Mouse (Mus musculus): ENCODE data around the gene Hist1h2ae. TPM values are rescaled to one million over a fixed set of nuclear protein-coding genes. Genes with fewer than 3 reads are reported as not detected.

The Hist1h2ae gene
- under 1 TPM in 1 of 2 experiments, not detected in 1; 0.45 TPM for total RNA-seq (2021)
- long read RNA-seq, experiment 1 = 0 reads
- long read RNA-seq, experiment 2 = 0 reads

DNA sequence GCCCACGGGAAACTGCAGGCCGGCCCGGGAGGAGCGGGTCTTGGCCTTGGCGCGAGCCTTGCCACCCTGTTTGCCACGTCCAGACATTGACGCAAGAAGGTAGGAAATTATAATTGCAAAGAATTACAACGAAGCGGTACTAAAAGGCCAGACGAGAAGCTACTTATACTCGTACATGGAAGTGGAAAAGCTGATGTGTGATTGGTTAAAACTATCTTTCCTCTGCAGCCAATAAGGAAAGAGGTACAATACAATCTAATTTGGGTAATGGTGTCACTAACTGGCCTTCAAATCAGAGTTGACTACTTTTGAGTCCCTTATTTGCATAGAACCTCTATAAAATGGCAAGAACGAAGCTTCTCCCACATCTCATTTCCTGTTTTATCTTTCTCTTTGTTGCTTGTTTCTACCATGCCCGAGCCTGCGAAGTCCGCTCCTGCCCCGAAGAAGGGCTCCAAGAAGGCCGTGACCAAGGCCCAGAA is at the start of gene Hist1h2ae, which contains the start of gene Hist1h2bg:
TSS of gene Hist1h2ae (minus strand) at position 199 of the 482 bp plus-strand sequence.
TSS of gene Hist1h2bg (plus strand) at position 375 of the 482 bp plus-strand sequence.
- peak within 1 kb of the TSS; percentile 70 for H3K4me3 ChIP-seq
- no peak for TF ChIP-seq CTCF (IDR thresholded peaks at IDR 0.05)
- peak; percentile 50 for DNase-seq
- intact Hi-C loops (cut with DNase I) = no loop called here
- H3K27ac ChIP-seq = peak within 1 kb of the TSS; percentile 92

DNA sequence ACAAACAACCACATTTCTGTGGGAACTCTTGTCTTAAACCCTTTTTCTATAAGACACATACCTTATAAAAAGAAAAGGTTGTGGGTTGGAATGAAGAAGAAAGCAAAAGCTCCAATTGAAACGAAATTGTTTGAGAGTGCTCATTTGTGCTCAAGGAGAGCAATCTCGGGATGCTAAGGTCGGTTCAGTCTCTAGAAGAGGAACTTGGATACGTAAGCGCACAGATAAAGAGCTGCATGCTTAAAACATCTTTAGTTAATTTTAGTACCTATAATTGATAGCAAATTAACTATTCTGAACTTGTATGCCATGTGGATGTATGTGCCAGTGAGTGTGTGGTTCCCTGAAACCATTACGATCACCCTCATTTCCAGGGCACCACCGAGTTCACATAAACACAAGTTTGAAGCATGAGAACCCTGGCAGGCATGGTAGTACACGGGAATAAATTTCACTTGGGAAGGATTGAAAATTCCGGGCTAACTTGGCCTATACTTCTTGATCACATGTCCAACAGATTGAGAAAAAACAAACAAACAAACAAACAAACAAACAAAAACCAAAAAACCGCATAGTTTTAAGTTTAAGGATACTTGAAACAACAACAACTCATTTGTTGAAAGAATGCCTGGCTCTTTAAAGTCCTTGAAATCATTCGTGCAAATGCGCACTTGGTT is 49.2 kb upstream of the Hist1h2ae start:
- Histone ChIP-seq H3K27ac (peak overlapping the region; percentile 92), H3K4me3 (peak overlapping the region; percentile 89)
- intact Hi-C loops (cut with DNase I) = loop anchor here (5.0 kb wide), 5 partner anchors 38 to 1578 kb away; partner anchors contain the start of genes Hist1h1a, Hist1h1t, Hist1h2ac and Hist1h2ag
- DNase-seq = no peak
- no peak for TF ChIP-seq CTCF (IDR thresholded peaks at IDR 0.05)

DNA sequence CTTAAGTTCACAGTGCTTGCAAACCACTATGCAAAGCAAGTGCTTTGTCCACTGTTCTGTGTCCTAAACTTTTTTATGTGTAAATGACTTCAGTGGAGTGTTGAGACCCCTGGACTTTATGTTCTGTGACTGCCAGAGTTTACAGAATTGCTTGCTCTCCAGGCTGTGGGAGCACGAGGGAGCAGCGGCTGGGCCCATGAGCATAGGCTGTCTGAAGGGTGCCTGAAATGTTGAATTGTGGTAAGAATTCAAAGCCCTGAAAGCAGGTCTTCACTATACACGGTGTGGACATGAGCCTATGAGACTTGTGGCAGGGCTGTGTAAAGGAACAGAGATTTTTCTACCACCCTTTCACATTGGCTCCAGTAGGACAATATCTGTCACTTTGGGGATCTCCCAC is 40.6 kb upstream of the Hist1h2ae start:
- Histone ChIP-seq H3K27ac (no peak overlapping the region), H3K4me3 (no peak overlapping the region)
- no peak for TF ChIP-seq CTCF (IDR thresholded peaks at IDR 0.05)
- intact Hi-C loops (cut with DNase I) = no loop called here
- no peak for DNase-seq

DNA sequence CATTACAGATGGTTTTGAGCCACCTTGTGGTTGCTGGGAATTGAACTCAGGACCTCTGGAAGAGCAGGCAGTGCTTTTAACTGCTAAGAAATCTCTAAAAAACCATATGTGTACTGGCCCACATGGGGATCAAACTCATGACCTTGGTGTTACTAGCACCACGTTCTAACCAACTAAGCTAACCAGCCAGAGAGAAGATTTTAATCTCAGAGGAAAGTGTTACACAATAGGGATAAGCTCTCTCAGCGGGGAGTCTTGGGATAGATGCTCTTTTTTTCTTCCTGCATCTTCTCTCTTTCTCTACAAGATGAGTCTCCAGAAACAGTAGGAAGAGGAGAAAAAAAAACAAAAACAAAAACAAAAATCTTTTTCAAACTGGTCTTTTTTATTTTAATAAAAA is 39.4 kb upstream of the Hist1h2ae start:
- intact Hi-C loops (cut with DNase I) = no loop called here
- Histone ChIP-seq H3K27ac (no peak overlapping the region), H3K4me3 (no peak overlapping the region)
- no peak for TF ChIP-seq CTCF (IDR thresholded peaks at IDR 0.05)
- no peak for DNase-seq

DNA sequence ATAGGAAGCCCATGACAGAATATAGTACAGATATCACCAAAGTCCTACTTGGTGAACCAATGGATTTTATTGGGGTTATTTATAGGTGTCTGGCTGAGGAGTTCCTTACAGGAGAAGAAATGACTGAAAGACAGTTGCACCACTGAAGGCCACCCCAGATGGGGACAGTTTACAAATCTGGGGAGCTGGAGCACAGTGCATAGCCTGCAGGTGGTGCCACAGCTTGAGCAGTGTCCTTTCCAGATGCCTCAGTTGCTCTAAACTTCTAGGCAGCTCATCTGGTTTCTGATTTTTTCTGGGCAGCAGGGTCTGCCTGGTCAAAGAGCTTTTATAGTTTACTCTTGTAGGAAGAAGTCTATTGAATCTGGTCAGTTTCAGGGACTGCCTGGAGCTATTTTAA is 38.8 kb upstream of the Hist1h2ae start:
- no peak for TF ChIP-seq CTCF (IDR thresholded peaks at IDR 0.05)
- H3K27ac ChIP-seq = no peak overlapping the region
- DNase-seq = no peak
- intact Hi-C loops (cut with DNase I) = no loop called here
- H3K4me3 ChIP-seq = no peak overlapping the region

DNA sequence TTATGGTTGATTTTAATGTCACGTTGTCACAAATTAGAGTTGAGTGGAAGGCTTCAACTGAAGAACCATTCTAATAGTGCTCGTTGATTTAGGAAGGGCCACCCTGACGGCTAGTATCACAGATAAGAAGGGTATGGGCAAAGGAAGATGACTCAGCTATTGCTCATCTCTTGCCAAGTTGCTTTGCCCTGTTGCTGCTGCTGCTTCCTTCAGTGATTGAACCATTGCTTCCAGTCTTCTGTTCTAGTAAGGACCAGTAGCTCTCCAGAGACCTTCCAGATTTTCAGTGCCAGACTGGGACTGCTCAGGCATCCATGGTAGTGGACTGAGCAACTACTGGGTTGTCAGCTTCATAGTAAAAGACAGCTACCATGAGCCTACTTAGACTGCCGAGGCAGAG is 38.2 kb upstream of the Hist1h2ae start:
- DNase-seq = no peak
- no peak overlapping the region for H3K4me3 ChIP-seq
- no peak for TF ChIP-seq CTCF (IDR thresholded peaks at IDR 0.05)
- intact Hi-C loops (cut with DNase I) = no loop called here
- H3K27ac ChIP-seq = no peak overlapping the region

DNA sequence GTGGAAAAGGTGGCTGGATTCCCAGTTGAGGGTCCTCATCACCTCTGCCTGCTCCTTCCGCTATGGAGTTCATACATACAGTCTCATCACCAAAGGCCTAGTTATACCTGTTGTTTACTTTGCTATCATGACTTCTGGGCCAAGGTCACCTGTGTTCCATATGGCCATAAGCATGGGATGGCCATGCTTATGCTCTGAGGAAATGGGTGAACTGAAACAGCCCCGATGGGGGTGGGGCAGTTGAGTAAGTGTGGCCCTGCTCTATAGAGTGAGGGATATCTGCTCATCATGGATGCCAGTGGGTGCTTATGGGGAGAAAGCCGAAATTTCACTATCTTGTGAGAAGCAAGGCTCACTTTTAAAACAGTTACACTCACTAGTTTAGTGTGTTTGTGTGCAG is 34.0 kb upstream of the Hist1h2ae start:
- no peak for DNase-seq
- TF ChIP-seq CTCF (IDR thresholded peaks at IDR 0.05) = no peak
- Histone ChIP-seq H3K4me3 (no peak overlapping the region), H3K27ac (no peak overlapping the region)
- intact Hi-C loops (cut with DNase I) = no loop called here

DNA sequence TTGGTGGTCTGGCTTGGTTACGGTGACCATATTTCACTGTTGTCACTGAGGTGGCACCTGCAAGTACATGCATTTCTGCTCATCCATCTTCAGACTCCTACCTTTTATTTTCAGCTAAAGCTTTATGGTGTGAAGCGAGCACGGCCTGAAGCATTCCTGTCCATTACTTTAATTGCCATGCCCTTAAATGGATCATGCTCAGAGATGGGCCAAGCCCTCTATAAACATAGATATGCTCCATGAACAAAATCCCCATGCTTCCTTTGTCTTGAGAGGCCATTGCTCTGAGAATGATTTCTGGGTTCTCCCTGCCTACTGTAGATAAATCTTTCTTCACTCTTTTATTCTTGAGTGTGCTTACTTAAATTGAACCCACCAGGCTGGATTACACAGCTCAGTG is 33.4 kb upstream of the Hist1h2ae start:
- no peak for TF ChIP-seq CTCF (IDR thresholded peaks at IDR 0.05)
- DNase-seq = no peak
- Histone ChIP-seq H3K27ac (no peak overlapping the region), H3K4me3 (no peak overlapping the region)
- intact Hi-C loops (cut with DNase I) = no loop called here

DNA sequence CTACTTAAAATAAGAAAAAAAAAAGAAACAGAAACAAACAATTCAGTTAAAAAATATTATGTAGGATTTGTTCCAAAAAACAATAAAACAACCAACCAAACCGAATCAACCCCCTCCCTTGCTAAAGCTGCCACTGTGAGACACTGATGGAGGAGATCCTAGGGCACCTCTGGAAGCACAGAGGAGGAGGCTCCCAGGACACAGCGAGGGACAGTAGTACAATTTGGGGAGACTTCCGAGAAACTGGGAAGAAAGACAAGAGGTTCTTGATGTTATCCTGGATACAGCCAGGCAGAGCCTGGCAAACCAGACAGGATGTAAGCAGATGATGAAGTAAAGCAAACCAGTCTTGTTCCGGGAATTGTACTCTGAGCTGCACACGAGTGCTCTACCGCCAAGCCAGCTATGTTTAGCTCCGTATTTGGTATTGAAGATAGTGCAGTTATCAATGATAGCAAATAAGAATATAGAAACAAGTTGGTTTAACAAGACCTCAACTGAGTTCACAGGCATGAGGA is 32.2 kb upstream of the Hist1h2ae start:
- intact Hi-C loops (cut with DNase I) = no loop called here
- no peak overlapping the region for H3K27ac ChIP-seq
- no peak for DNase-seq
- no peak overlapping the region for H3K4me3 ChIP-seq
- TF ChIP-seq CTCF (IDR thresholded peaks at IDR 0.05) = no peak

DNA sequence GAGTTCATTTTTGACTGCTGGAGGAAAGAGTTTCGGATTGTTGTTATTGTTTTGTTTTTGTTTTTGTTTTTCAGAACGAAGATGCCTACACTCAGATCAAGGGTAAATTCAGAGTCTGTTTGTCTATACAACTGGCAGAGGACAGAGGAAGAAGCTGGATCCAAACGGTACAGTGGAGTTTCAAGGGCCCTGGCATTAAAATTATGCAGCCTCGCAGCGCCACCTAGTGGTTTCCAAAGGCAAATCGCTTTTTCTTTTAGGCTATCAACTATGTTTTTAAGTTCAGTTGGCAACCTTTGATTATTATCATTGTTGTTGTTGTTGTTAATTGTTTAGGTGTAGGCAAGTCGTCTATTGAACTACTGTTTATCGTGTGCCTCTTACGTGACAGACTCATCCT is 26.9 kb upstream of the Hist1h2ae start:
- peak; percentile 94 for TF ChIP-seq CTCF (IDR thresholded peaks at IDR 0.05)
- H3K27ac ChIP-seq = no peak overlapping the region

DNA sequence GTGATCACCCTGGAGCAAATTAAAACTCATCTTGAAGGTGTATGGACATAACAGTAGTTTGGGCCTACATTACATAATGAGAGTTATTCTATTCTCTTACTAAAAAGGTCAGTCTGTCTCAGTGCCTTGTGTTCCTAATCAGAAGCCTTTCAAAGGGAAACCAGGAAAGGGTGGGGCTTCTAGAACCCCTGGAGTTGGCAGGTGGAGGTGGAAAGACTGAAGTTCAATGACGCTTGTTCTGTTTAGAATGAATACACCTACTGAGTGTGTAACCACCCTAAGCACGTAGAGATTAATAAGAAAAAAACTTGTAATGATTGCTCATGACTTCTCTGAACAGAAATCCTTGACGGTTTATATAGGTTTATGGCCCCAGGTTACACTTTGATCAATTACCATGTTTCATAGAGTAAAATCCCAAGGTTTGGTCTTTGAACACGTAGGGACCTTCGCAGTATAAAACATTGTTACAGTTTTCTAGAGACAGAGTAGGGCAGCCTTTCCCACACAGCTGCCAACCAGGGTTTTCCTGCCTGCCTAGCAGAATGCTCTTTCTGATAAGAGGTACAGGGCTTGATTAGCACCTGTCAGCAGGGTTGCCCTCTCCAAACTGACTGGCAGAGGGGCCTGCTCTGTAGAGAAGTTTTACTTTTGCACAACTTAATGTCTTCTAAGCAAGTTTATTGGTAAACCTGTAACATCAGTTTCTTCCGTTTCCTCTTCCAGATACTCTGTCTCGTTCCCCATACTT is 24.8 kb upstream of the Hist1h2ae start:
- intact Hi-C loops (cut with DNase I) = loop anchor here (5.0 kb wide), 1 partner anchor 73 kb away; no protein-coding TSS in a partner anchor
- no peak for DNase-seq
- TF ChIP-seq CTCF (IDR thresholded peaks at IDR 0.05) = no peak

More for the DNA sequence above, 26.9 kb upstream of the Hist1h2ae start:
- DNase-seq = peak; percentile 80
- H3K4me3 ChIP-seq = no peak overlapping the region
- intact Hi-C loops (cut with DNase I) = loop anchor here (1.0 to 5.0 kb wide), 2 partner anchors 76 to 174 kb away; no protein-coding TSS in a partner anchor

DNA sequence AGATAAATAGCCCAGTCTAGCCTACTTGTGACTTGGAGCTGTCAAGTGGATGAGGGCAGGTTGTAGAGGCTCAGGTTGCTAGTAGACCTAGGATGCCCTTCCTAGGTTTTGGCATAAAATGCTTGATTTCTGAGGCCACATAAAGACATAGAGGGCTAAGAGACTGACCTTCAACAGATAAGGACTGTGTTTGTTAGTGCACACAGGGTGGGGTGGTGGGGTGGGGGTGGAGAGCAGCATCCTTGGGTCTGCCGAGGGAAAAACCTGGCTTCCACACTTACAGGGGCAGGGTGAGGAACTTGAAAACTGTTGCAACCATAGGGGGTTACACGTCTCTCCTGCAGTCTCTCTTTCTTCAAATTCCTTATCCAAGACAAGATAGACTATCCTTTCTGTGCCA is 24.2 kb upstream of the Hist1h2ae start:
- DNase-seq = no peak
- H3K27ac ChIP-seq = no peak overlapping the region
- intact Hi-C loops (cut with DNase I) = loop anchor here (5.0 kb wide), 1 partner anchor 73 kb away; no protein-coding TSS in a partner anchor
- TF ChIP-seq CTCF (IDR thresholded peaks at IDR 0.05) = no peak
- no peak overlapping the region for H3K4me3 ChIP-seq

More for the DNA sequence above, 24.8 kb upstream of the Hist1h2ae start:
- no peak overlapping the region for H3K4me3 ChIP-seq
- no peak overlapping the region for H3K27ac ChIP-seq

Measured in gastrocnemius, adult 2 months (tissue).